Mouse (Mus musculus): ENCODE data around the gene Fcrl5. TPM values are rescaled to one million over a fixed set of nuclear protein-coding genes. Genes with fewer than 3 reads are reported as not detected.

Gene Fcrl5
- polyA plus RNA-seq, 1 experiment: not detected

- no peaks in the 10 kb centered on the region for H3K79me3 ChIP-seq (ENCODE audit: low read depth)
- no peaks in the 10 kb centered on the region for H3K36me3 ChIP-seq (ENCODE audit: control insufficient read depth, insufficient read depth)
- H3K4me3 ChIP-seq (ENCODE audit: insufficient read depth, poor library complexity, severe bottlenecking): no peak overlapping the region
- no peaks in the 10 kb centered on the region for H3K79me2 ChIP-seq (ENCODE audit: control insufficient read depth, insufficient read depth)
- H3ac ChIP-seq (ENCODE audit: control insufficient read depth, insufficient read length, low read depth): no peak overlapping the region
- no peak for TF ChIP-seq USF1 (IDR thresholded peaks at IDR 0.05; ENCODE audit: low read depth)
- no peak for TF ChIP-seq CTCF (IDR thresholded peaks at IDR 0.05; ENCODE audit: control insufficient read depth, insufficient read depth, insufficient read length)
- H3K27me3 ChIP-seq (ENCODE audit: control insufficient read depth, insufficient read depth, insufficient read length): peaks cover 32% of the 10 kb centered on the region
These were observed 67.2 kb downstream of the Fcrl5 start for GRCm38 (mm10) chr3:87502771-87503170.

DNA sequence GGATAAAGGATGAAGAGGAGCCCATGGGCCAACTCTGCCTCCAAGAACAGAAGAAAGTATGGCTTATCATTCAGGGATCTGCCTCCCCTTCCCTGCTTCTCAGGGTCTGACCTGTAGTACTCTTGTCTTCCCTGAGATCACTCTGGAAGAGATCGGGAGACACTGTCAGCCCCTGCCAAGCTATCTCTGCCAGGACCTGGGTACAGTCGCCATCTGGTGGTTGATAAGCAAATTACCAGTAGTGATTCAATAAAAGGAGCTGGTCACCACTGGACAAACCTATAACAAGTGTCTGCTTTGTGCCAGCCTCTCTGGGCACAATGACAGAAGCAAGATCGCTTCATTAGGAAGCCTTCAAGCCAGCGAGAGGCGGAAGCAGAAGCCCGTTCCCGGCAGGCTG lies 68.8 kb downstream of the Fcrl5 start:
- H3ac ChIP-seq (ENCODE audit: control insufficient read depth, insufficient read length, low read depth): no peak overlapping the region
- H3K27me3 ChIP-seq (ENCODE audit: control insufficient read depth, insufficient read depth, insufficient read length): peaks cover 27% of the 10 kb centered on the region
- H3K79me2 ChIP-seq (ENCODE audit: control insufficient read depth, insufficient read depth): no peaks in the 10 kb centered on the region
- no peaks in the 10 kb centered on the region for H3K79me3 ChIP-seq (ENCODE audit: low read depth)
- no peaks in the 10 kb centered on the region for H3K36me3 ChIP-seq (ENCODE audit: control insufficient read depth, insufficient read depth)
- TF ChIP-seq CEBPB (IDR thresholded peaks at IDR 0.05; ENCODE audit: low read depth) (no peak), FOSL1 (IDR thresholded peaks at IDR 0.05; ENCODE audit: insufficient read depth, low read length, poor library complexity, severe bottlenecking) (no peak), MYOG (IDR thresholded peaks at IDR 0.05; ENCODE audit: control insufficient read depth, extremely low read depth, insufficient read length) (no peak), MAX (IDR thresholded peaks at IDR 0.05) (no peak), USF1 (IDR thresholded peaks at IDR 0.05; ENCODE audit: low read depth) (no peak), MYOD1 (IDR thresholded peaks at IDR 0.05; ENCODE audit: control insufficient read depth, insufficient read length, low read depth) (no peak), CTCF (IDR thresholded peaks at IDR 0.05; ENCODE audit: control insufficient read depth, insufficient read depth, insufficient read length) (no peak)
- H3K4me3 ChIP-seq (ENCODE audit: insufficient read depth, poor library complexity, severe bottlenecking): no peak overlapping the region

DNA sequence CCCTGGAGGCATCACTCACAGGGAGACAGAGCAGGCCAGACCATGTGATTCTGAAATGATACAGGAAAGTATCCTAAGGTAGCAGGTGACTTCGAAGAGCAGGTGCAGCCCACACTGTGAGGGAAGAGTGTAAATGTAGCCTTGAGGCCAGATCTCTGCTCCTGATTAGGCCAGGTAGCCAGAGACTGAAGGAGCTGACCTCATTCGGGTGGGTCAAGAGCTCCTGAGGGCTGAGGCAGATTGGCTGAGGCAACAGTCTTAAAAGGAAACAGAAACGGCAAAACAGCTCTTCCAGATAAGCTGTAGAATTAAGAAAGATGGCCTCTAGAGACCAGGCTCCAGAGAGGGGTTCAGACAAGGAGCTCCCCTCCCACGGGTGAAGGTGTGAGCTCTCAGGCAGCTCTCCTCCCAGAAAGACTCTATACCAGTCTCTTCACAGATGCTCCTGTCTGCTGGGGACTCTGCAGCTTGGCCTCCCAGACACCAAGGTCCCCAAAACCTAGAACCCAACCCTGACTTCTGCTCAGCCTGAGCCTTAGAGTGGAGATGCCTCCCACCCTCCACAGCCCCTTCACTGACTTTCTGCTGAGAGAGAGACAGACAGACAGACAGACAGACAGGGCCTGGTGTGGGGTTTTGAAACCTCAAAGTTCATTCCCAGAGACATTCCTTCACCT lies 69.3 kb downstream of the Fcrl5 start:
- Histone ChIP-seq H3ac (ENCODE audit: control insufficient read depth, insufficient read length, low read depth) (no peak overlapping the region), H3K27me3 (ENCODE audit: control insufficient read depth, insufficient read depth, insufficient read length) (peaks cover 27% of the 10 kb centered on the region), H3K4me3 (ENCODE audit: insufficient read depth, poor library complexity, severe bottlenecking) (no peak overlapping the region), H3K79me2 (ENCODE audit: control insufficient read depth, insufficient read depth) (no peaks in the 10 kb centered on the region), H3K79me3 (ENCODE audit: low read depth) (no peaks in the 10 kb centered on the region), H3K36me3 (ENCODE audit: control insufficient read depth, insufficient read depth) (no peaks in the 10 kb centered on the region)
- TF ChIP-seq MYOG (IDR thresholded peaks at IDR 0.05; ENCODE audit: control insufficient read depth, extremely low read depth, insufficient read length) (no peak), FOSL1 (IDR thresholded peaks at IDR 0.05; ENCODE audit: insufficient read depth, low read length, poor library complexity, severe bottlenecking) (no peak), CTCF (IDR thresholded peaks at IDR 0.05; ENCODE audit: control insufficient read depth, insufficient read depth, insufficient read length) (no peak), MYOD1 (IDR thresholded peaks at IDR 0.05; ENCODE audit: control insufficient read depth, insufficient read length, low read depth) (no peak), MAX (IDR thresholded peaks at IDR 0.05) (no peak), CEBPB (IDR thresholded peaks at IDR 0.05; ENCODE audit: low read depth) (no peak), USF1 (IDR thresholded peaks at IDR 0.05; ENCODE audit: low read depth) (no peak)

- Histone ChIP-seq H3ac (ENCODE audit: control insufficient read depth, insufficient read length, low read depth) (no peak overlapping the region), H3K27me3 (ENCODE audit: control insufficient read depth, insufficient read depth, insufficient read length) (peaks cover 13% of the 10 kb centered on the region), H3K4me3 (ENCODE audit: insufficient read depth, poor library complexity, severe bottlenecking) (no peak overlapping the region), H3K79me3 (ENCODE audit: low read depth) (no peaks in the 10 kb centered on the region), H3K36me3 (ENCODE audit: control insufficient read depth, insufficient read depth) (no peaks in the 10 kb centered on the region), H3K79me2 (ENCODE audit: control insufficient read depth, insufficient read depth) (no peaks in the 10 kb centered on the region)
- no peak for TF ChIP-seq FOSL1 (IDR thresholded peaks at IDR 0.05; ENCODE audit: insufficient read depth, low read length, poor library complexity, severe bottlenecking)
- TF ChIP-seq CEBPB (IDR thresholded peaks at IDR 0.05; ENCODE audit: low read depth): no peak
- TF ChIP-seq MYOG (IDR thresholded peaks at IDR 0.05; ENCODE audit: control insufficient read depth, extremely low read depth, insufficient read length): no peak
- no peak for TF ChIP-seq MYOD1 (IDR thresholded peaks at IDR 0.05; ENCODE audit: control insufficient read depth, insufficient read length, low read depth)
- TF ChIP-seq CTCF (IDR thresholded peaks at IDR 0.05; ENCODE audit: control insufficient read depth, insufficient read depth, insufficient read length): no peak
- TF ChIP-seq USF1 (IDR thresholded peaks at IDR 0.05; ENCODE audit: low read depth): no peak
- no peak for TF ChIP-seq MAX (IDR thresholded peaks at IDR 0.05)
These were observed 71.2 kb downstream of the Fcrl5 start for GRCm38 (mm10) chr3:87506456-87507416.

- H3ac ChIP-seq (ENCODE audit: control insufficient read depth, insufficient read length, low read depth): no peak overlapping the region
- no peak overlapping the region for H3K4me3 ChIP-seq (ENCODE audit: insufficient read depth, poor library complexity, severe bottlenecking)
These were observed 72.8 kb downstream of the Fcrl5 start for GRCm38 (mm10) chr3:87508205-87508901.

More at GRCm38 (mm10) chr3:87508205-87508901, 72.8 kb downstream of the Fcrl5 start:
- H3K79me2 ChIP-seq (ENCODE audit: control insufficient read depth, insufficient read depth): no peaks in the 10 kb centered on the region
- no peaks in the 10 kb centered on the region for H3K36me3 ChIP-seq (ENCODE audit: control insufficient read depth, insufficient read depth)
- TF ChIP-seq CTCF (IDR thresholded peaks at IDR 0.05; ENCODE audit: control insufficient read depth, insufficient read depth, insufficient read length): no peak
- no peak for TF ChIP-seq MYOG (IDR thresholded peaks at IDR 0.05; ENCODE audit: control insufficient read depth, extremely low read depth, insufficient read length)
- no peak for TF ChIP-seq MAX (IDR thresholded peaks at IDR 0.05)
- no peak for TF ChIP-seq USF1 (IDR thresholded peaks at IDR 0.05; ENCODE audit: low read depth)
- no peak for TF ChIP-seq MYOD1 (IDR thresholded peaks at IDR 0.05; ENCODE audit: control insufficient read depth, insufficient read length, low read depth)
- no peak for TF ChIP-seq FOSL1 (IDR thresholded peaks at IDR 0.05; ENCODE audit: insufficient read depth, low read length, poor library complexity, severe bottlenecking)
- TF ChIP-seq CEBPB (IDR thresholded peaks at IDR 0.05; ENCODE audit: low read depth): no peak
- H3K27me3 ChIP-seq (ENCODE audit: control insufficient read depth, insufficient read depth, insufficient read length): no peaks in the 10 kb centered on the region
- no peaks in the 10 kb centered on the region for H3K79me3 ChIP-seq (ENCODE audit: low read depth)

Data from C2C12 (cell line).